Mouse (Mus musculus): ENCODE results near the gene Auts2. TPM values are rescaled to one million over a fixed set of nuclear protein-coding genes. Genes with fewer than 3 reads are reported as not detected.

Auts2 gene
- polyA plus RNA-seq, 1 experiment from 2014 or later, result 73.6 TPM

- Histone ChIP-seq H3K27ac (no peak overlapping the region), H3K4me1 (peaks cover 23% of the 10 kb centered on the region), H3K9ac (no peak overlapping the region), H3K4me3 (no peak overlapping the region), H3K36me3 (no peaks in the 10 kb centered on the region), H3K9me3 (no peaks in the 10 kb centered on the region), H3K4me2 (replicated peaks) (no peak overlapping the region), H3K27me3 (no peaks in the 10 kb centered on the region)
- WGBS, result 92% methylated on average over 4 of the region's 4 CpGs
- no peak for ATAC-seq (ENCODE audit: insufficient number of reproducible peaks, insufficient read depth, low FRiP score, low TSS enrichment)
Observed at GRCm38 (mm10) chr5:132302778-132303177, 240.4 kb downstream of the Auts2 start.

- WGBS, result 64% methylated on average over 4 of the region's 4 CpGs
- Histone ChIP-seq H3K4me2 (replicated peaks) (no peak overlapping the region), H3K9me3 (no peaks in the 10 kb centered on the region), H3K4me3 (no peak overlapping the region), H3K36me3 (no peaks in the 10 kb centered on the region), H3K27me3 (no peaks in the 10 kb centered on the region), H3K27ac (no peak overlapping the region), H3K9ac (no peak overlapping the region), H3K4me1 (peaks cover 23% of the 10 kb centered on the region)
- ATAC-seq (ENCODE audit: insufficient number of reproducible peaks, insufficient read depth, low FRiP score, low TSS enrichment), result no peak
Observed at GRCm38 (mm10) chr5:132300794-132301193, 242.3 kb downstream of the Auts2 start.

- WGBS, result 75% methylated on average over 4 of the region's 4 CpGs
- no peak overlapping the region for H3K27ac ChIP-seq
- H3K36me3 ChIP-seq, result no peaks in the 10 kb centered on the region
- H3K9me3 ChIP-seq, result no peaks in the 10 kb centered on the region
- peaks cover 24% of the 10 kb centered on the region for H3K4me1 ChIP-seq
- no peak overlapping the region for H3K4me3 ChIP-seq
- H3K27me3 ChIP-seq, result no peaks in the 10 kb centered on the region
- no peak for ATAC-seq (ENCODE audit: insufficient number of reproducible peaks, insufficient read depth, low FRiP score, low TSS enrichment)
- no peak overlapping the region for H3K4me2 ChIP-seq (replicated peaks)
- no peak overlapping the region for H3K9ac ChIP-seq
Observed at GRCm38 (mm10) chr5:132299716-132300115, 243.4 kb downstream of the Auts2 start.

GRCm38 (mm10) chr5:132298996-132299395, 244.1 kb downstream of the Auts2 start:
- Histone ChIP-seq H3K4me3 (no peak overlapping the region), H3K27me3 (no peaks in the 10 kb centered on the region), H3K4me2 (replicated peaks) (no peak overlapping the region), H3K9ac (no peak overlapping the region), H3K36me3 (no peaks in the 10 kb centered on the region), H3K9me3 (no peaks in the 10 kb centered on the region), H3K4me1 (peaks cover 25% of the 10 kb centered on the region), H3K27ac (no peak overlapping the region)
- no peak for ATAC-seq (ENCODE audit: insufficient number of reproducible peaks, insufficient read depth, low FRiP score, low TSS enrichment)

GRCm38 (mm10) chr5:132297309-132297708, 245.8 kb downstream of the Auts2 start:
- Histone ChIP-seq H3K36me3 (no peaks in the 10 kb centered on the region), H3K4me1 (peaks cover 25% of the 10 kb centered on the region), H3K9ac (no peak overlapping the region), H3K27me3 (no peaks in the 10 kb centered on the region), H3K9me3 (no peaks in the 10 kb centered on the region), H3K4me3 (no peak overlapping the region), H3K4me2 (replicated peaks) (no peak overlapping the region), H3K27ac (no peak overlapping the region)
- ATAC-seq (ENCODE audit: insufficient number of reproducible peaks, insufficient read depth, low FRiP score, low TSS enrichment), result no peak
- WGBS, result 88% methylated on average over 7 of the region's 7 CpGs

GRCm38 (mm10) chr5:132294469-132294868, 248.7 kb downstream of the Auts2 start:
- 41% methylated on average over 3 of the region's 3 CpGs for WGBS
- Histone ChIP-seq H3K27ac (no peak overlapping the region), H3K4me3 (no peak overlapping the region), H3K4me1 (peaks cover 37% of the 10 kb centered on the region), H3K9me3 (no peaks in the 10 kb centered on the region), H3K4me2 (replicated peaks) (no peak overlapping the region), H3K27me3 (no peaks in the 10 kb centered on the region), H3K9ac (no peak overlapping the region), H3K36me3 (no peaks in the 10 kb centered on the region)
- no peak for ATAC-seq (ENCODE audit: insufficient number of reproducible peaks, insufficient read depth, low FRiP score, low TSS enrichment)

GRCm38 (mm10) chr5:132292932-132293331, 250.2 kb downstream of the Auts2 start:
- no peak overlapping the region for H3K4me2 ChIP-seq (replicated peaks)
- 76% methylated on average over 2 of the region's 2 CpGs for WGBS
- H3K36me3 ChIP-seq, result no peaks in the 10 kb centered on the region
- no peak overlapping the region for H3K27ac ChIP-seq
- ATAC-seq (ENCODE audit: insufficient number of reproducible peaks, insufficient read depth, low FRiP score, low TSS enrichment), result no peak
- H3K27me3 ChIP-seq, result no peaks in the 10 kb centered on the region
- no peak overlapping the region for H3K9ac ChIP-seq
- H3K4me3 ChIP-seq, result no peak overlapping the region
- no peaks in the 10 kb centered on the region for H3K9me3 ChIP-seq
- peaks cover 32% of the 10 kb centered on the region for H3K4me1 ChIP-seq

- WGBS, result 43% methylated on average over 13 of the region's 13 CpGs
- ATAC-seq (ENCODE audit: insufficient number of reproducible peaks, insufficient read depth, low FRiP score, low TSS enrichment), result no peak
- Histone ChIP-seq H3K9me3 (no peaks in the 10 kb centered on the region), H3K4me2 (replicated peaks) (no peak overlapping the region), H3K27ac (no peak overlapping the region; the same call in 1 of the 2 replicates), H3K36me3 (no peaks in the 10 kb centered on the region), H3K9ac (no peak overlapping the region), H3K4me1 (peaks cover 32% of the 10 kb centered on the region), H3K4me3 (no peak overlapping the region), H3K27me3 (no peaks in the 10 kb centered on the region)
Observed at GRCm38 (mm10) chr5:132290606-132291535, 252.3 kb downstream of the Auts2 start.

GRCm38 (mm10) chr5:132283741-132284140, 259.4 kb downstream of the Auts2 start:
- H3K9me3 ChIP-seq, result no peaks in the 10 kb centered on the region
- ATAC-seq (ENCODE audit: insufficient number of reproducible peaks, insufficient read depth, low FRiP score, low TSS enrichment), result no peak
- 80% methylated on average over 3 of the region's 3 CpGs for WGBS

GRCm38 (mm10) chr5:132274098-132274898, 268.8 kb downstream of the Auts2 start:
- Histone ChIP-seq H3K9ac (no peak overlapping the region), H3K4me2 (replicated peaks) (no peak overlapping the region), H3K27ac (no peak overlapping the region), H3K36me3 (no peaks in the 10 kb centered on the region), H3K27me3 (no peaks in the 10 kb centered on the region), H3K9me3 (no peaks in the 10 kb centered on the region), H3K4me3 (no peak overlapping the region), H3K4me1 (peaks cover 10% of the 10 kb centered on the region; the same call in 1 of the 2 replicates)
- 86% methylated on average over 15 of the region's 15 CpGs for WGBS
- ATAC-seq (ENCODE audit: insufficient number of reproducible peaks, insufficient read depth, low FRiP score, low TSS enrichment), result no peak

More at GRCm38 (mm10) chr5:132283741-132284140, 259.4 kb downstream of the Auts2 start:
- Histone ChIP-seq H3K27me3 (no peaks in the 10 kb centered on the region), H3K4me1 (no peaks in the 10 kb centered on the region; the same call in 1 of the 2 replicates), H3K4me2 (replicated peaks) (no peak overlapping the region), H3K36me3 (no peaks in the 10 kb centered on the region), H3K27ac (no peak overlapping the region), H3K4me3 (no peak overlapping the region), H3K9ac (no peak overlapping the region)

- no peak for ATAC-seq (ENCODE audit: insufficient number of reproducible peaks, insufficient read depth, low FRiP score, low TSS enrichment)
- no peak overlapping the region for H3K27ac ChIP-seq
- H3K36me3 ChIP-seq, result no peaks in the 10 kb centered on the region
- H3K4me3 ChIP-seq, result no peak overlapping the region
- H3K4me1 ChIP-seq, result peaks cover 17% of the 10 kb centered on the region
- no peaks in the 10 kb centered on the region for H3K9me3 ChIP-seq
- no peak overlapping the region for H3K9ac ChIP-seq
- no peaks in the 10 kb centered on the region for H3K27me3 ChIP-seq
- H3K4me2 ChIP-seq (replicated peaks), result no peak overlapping the region
- WGBS, result 55% methylated on average over 4 of the region's 4 CpGs
Observed at GRCm38 (mm10) chr5:132272132-132272531, 271.0 kb downstream of the Auts2 start.

- Histone ChIP-seq H3K4me2 (replicated peaks) (no peak overlapping the region), H3K4me1 (peaks cover 17% of the 10 kb centered on the region), H3K9ac (no peak overlapping the region), H3K27ac (no peak overlapping the region), H3K4me3 (no peak overlapping the region), H3K36me3 (no peaks in the 10 kb centered on the region), H3K9me3 (no peaks in the 10 kb centered on the region), H3K27me3 (no peaks in the 10 kb centered on the region)
- no peak for ATAC-seq (ENCODE audit: insufficient number of reproducible peaks, insufficient read depth, low FRiP score, low TSS enrichment)
- WGBS, result 85% methylated on average over 1 of the region's 1 CpGs
Observed at GRCm38 (mm10) chr5:132270896-132271295, 272.2 kb downstream of the Auts2 start.
